Mouse (Mus musculus): ENCODE data around the gene Fggy.

DNA sequence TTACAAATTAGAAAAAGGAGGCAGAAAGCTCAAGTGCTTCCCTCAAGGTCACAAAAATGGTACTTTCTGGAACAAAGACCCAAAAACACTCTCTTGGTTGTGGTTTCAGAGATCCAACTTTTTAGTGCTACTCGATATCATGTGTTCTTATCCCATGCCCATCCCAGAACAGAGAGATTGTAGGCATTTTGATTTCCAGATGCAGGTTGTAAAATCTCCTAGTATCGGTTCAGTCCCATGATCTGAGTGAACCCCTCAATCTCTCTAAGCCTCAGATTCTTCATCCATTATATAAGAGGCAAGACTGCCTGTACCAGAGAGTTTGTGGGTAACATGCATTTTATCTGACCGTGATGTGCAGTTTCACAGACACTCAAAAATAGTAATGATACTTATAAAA lies 214.2 kb downstream of the Fggy start:
- TF ChIP-seq CTCF (conservative IDR thresholded peaks at IDR 0.05; ENCODE audit: insufficient read depth, insufficient read length, low read depth, low read length) = no peak
- no peak for TF ChIP-seq POLR2A (IDR thresholded peaks at IDR 0.05; ENCODE audit: low read depth, low read length)

Data from kidney, adult 2 months (tissue).